Mouse (Mus musculus) kidney, adult 2 months (tissue): ENCODE results near the gene Fam163a.

Experiments used
- CTCF ChIP-seq: fragments of 200-500 bp; conservative IDR thresholded peaks from 2 replicates; pipeline ENCODE4 v1.5.1; 2011; ENCODE audit warnings: low read depth, mild to moderate bottlenecking, control low read depth, low read length, moderate library complexity, mixed read lengths; ENCODE audit not compliant: insufficient read depth, insufficient read length
- POLR2A ChIP-seq: fragments of 200-500 bp; IDR thresholded peaks from one replicate; pipeline ENCODE4 v1.6.1; 2011; ENCODE audit warnings: low read depth, low read length, control low read depth

DNA sequence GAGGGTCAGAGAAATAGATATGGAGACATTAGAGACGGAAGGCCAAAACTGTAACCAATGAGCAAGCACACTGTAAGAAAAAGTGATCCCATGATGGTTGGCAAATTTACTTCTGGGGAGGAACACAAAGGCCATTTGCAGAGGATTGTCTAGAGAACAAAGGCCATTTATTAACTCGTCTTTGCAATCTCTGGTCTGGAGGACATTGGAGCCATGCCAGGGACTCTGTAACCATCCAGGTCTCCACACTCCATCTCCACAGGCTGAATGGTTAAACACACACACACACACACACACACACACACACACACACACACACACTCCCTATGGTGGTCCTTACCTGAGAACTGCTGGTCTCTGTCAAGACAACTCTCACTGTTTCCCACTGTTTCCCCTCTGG is 99.4 kb downstream of the Fam163a start:
- TF ChIP-seq CTCF (no peak), POLR2A (no peak)
